Mouse (Mus musculus) liver, postnatal 0 days (tissue): ENCODE measurements at regions not wholly inside any gene's neighbourhood (a gene's known extent, or its start where the extent isn't known, plus 50 kb on each side); places are given as distances from the start of the nearest gene placed in this dataset.

ENCODE experiments used
- CTCF ChIP-seq: sonication (generic); IDR thresholded peaks from 2 replicates; pipeline ENCODE4 v1.5.1; 2016; ENCODE audit warnings: antibody characterized with exemption, low read depth
- EP300 ChIP-seq: IDR thresholded peaks from 2 replicates; pipeline ENCODE4 v1.6.1; 2016; ENCODE audit warnings: antibody characterized with exemption, low read depth, mild to moderate bottlenecking

GRCm38 (mm10) chr8:126221631-126222030, 76.7 kb upstream of the Slc35f3 start:
- peak; percentile 25; the same call in 1 of the 2 replicates for TF ChIP-seq CTCF
- no peak for TF ChIP-seq EP300
